Mouse (Mus musculus) intestine, postnatal 0 days (tissue): ENCODE results near the gene Pkd1. TPM values are rescaled to one million over a fixed set of nuclear protein-coding genes. Genes with fewer than 3 reads are reported as not detected.

ENCODE experiments used
- ATAC-seq: fragments of 200-750 bp; cut with Nextera tagmentation; 2 replicates; pipeline ENCODE4 v1.8.0; 2017; ENCODE audit warnings: mild to moderate bottlenecking, moderate TSS enrichment, moderate library complexity
- H3K27ac ChIP-seq: fragments of 300-500 bp; sonication (generic); 2 replicates; pipeline ENCODE4 v1.5.1; 2014; ENCODE audit warnings: mild to moderate bottlenecking, low read depth, low read length, moderate library complexity
- H3K27me3 ChIP-seq: fragments of 300-500 bp; sonication (generic); replicated peaks from 2 replicates; pipeline ENCODE4 v1.6.1; 2014; ENCODE audit warnings: low read length, mixed read lengths; ENCODE audit not compliant: control insufficient read depth, insufficient read depth
- H3K36me3 ChIP-seq: fragments of 300-500 bp; sonication (generic); 2 replicates; pipeline ENCODE4 v1.6.1; 2014; ENCODE audit warnings: mild to moderate bottlenecking, moderate library complexity; ENCODE audit not compliant: control insufficient read depth, insufficient read depth
- H3K4me1 ChIP-seq: fragments of 300-500 bp; sonication (generic); replicated peaks from 2 replicates; pipeline ENCODE4 v1.6.1; 2014; ENCODE audit warnings: antibody characterized with exemption, low read length, mixed read lengths; ENCODE audit not compliant: control insufficient read depth, insufficient read depth
- H3K4me2 ChIP-seq: fragments of 300-500 bp; sonication (generic); replicated peaks from 2 replicates; pipeline ENCODE4 v1.6.1; 2014; ENCODE audit warnings: low read depth, mild to moderate bottlenecking, moderate library complexity
- H3K4me3 ChIP-seq: fragments of 300-500 bp; sonication (generic); 2 replicates; pipeline ENCODE4 v1.5.1; 2014; ENCODE audit warnings: low read depth, low read length
- H3K9ac ChIP-seq: fragments of 300-500 bp; sonication (generic); 2 replicates; pipeline ENCODE4 v1.6.1; 2014; ENCODE audit warnings: mild to moderate bottlenecking, low read depth, low read length
- H3K9me3 ChIP-seq: fragments of 300-500 bp; sonication (generic); 2 replicates; pipeline ENCODE4 v1.6.1; 2016; ENCODE audit warnings: mixed run types; ENCODE audit not compliant: control insufficient read depth
- CTCF ChIP-seq: sonication (generic); IDR thresholded peaks from 2 replicates; pipeline ENCODE4 v1.5.1; 2016; ENCODE audit warnings: low read depth, mild to moderate bottlenecking, control low read depth, antibody characterized with exemption, moderate library complexity
- WGBS: fragments of 180-500 bp; shearing (Covaris S2); extraction: QIAGEN DNeasy Blood & Tissue Kit; methylation state at CpG from one replicate; pipeline ENCODE4 v1.1.7; 2014; 5-methylcytosine and 5-hydroxymethylcytosine counted together
- polyA plus RNA-seq: library from polyadenylated mRNA; unstranded; fragments of >200 nt; fragmentation: Nextera tagmentation; extraction: Ambion mirVana; gene quantifications from 2 replicates; pipeline ENCODE4 v1.2.1, GENCODE M21; 2015

The Pkd1 gene
- polyA plus RNA-seq, 1 experiment from 2014 or later: 5.4 TPM

DNA sequence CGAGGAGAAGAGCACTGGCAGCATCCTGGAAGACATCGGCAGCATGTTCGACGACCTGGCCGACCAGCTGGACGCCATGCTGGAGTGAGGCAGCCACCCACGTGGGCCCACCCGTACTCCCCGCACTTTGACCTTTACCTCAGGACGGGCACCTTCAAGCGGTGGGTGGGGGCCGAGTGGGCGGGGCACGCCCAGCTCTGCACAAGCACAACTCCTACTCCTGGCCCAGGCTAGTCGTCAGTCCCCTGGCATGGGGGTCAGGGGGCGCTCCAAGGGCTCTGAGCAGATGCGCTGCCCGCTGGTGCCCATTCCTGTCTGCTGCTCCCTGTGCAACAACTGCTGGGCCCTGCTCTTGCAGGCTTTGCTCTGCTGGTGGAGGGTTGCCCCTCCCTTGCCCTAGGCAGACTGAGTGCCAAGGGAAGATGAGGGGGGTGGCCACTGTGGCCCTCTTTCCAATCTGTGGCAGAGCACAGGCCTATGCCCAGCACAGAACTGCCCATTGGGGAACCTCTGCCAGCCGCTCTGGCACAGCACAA lies 42.4 kb upstream of the Pkd1 start:
- Histone ChIP-seq H3K4me2 (peak overlapping the region; percentile 54), H3K9ac (no peak overlapping the region)
- WGBS: 30% methylated on average over 16 of the region's 19 CpGs

DNA sequence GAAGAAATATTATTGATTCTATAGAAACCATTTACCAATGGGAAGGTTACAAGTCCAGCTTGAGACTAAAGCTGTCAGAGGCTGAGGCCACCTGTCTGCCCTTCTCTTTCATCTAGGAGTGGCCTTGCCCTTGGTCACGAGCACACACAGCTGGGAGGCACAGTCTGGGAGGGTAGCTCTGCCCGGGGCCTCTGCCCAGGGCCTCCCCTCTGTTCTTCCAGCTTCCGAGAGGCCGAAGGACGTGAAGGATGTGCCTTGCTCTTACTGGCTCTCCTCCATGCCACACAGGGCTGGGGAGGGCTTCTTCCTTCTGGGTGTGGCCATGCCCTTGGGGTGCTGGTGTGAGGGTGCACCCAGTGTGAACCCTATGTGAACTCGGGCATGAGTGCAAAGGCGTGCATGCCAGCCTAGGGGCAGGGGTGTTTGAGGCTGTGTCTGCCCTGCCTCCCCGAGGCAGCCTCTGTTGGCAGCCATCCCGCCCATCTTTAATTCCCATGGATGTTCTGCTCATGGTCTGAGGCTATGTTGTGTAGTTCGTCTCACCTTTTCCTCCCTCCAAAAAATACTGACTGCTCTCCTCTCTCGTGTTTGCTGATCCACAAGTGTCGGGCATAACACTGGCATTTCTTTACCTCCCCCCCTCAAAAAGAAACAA lies 41.7 kb upstream of the Pkd1 start:
- H3K4me3 ChIP-seq: no peak overlapping the region
- 0 out of 2 replicates have a peak, but pooled peaks cover 6% of the 10 kb centered on the region for H3K4me1 ChIP-seq
- H3K4me2 ChIP-seq: no peak overlapping the region
- no peak for TF ChIP-seq CTCF
- H3K27me3 ChIP-seq: no peaks in the 10 kb centered on the region
- peak; percentile 74 for ATAC-seq
- peaks cover 51% of the 10 kb centered on the region for H3K36me3 ChIP-seq
- H3K9me3 ChIP-seq: no peaks in the 10 kb centered on the region
- H3K27ac ChIP-seq: no peak overlapping the region
- 54% methylated on average over 12 of the region's 12 CpGs for WGBS
- no peak overlapping the region for H3K9ac ChIP-seq

More for the DNA sequence above, 42.4 kb upstream of the Pkd1 start:
- H3K27ac ChIP-seq: no peak overlapping the region
- no peaks in the 10 kb centered on the region for H3K9me3 ChIP-seq
- no peak for TF ChIP-seq CTCF
- H3K36me3 ChIP-seq: peaks cover 46% of the 10 kb centered on the region
- H3K4me1 ChIP-seq: 0 out of 2 replicates have a peak, but pooled peaks cover 6% of the 10 kb centered on the region
- ATAC-seq: peak; percentile 31
- no peaks in the 10 kb centered on the region for H3K27me3 ChIP-seq
- no peak overlapping the region for H3K4me3 ChIP-seq

DNA sequence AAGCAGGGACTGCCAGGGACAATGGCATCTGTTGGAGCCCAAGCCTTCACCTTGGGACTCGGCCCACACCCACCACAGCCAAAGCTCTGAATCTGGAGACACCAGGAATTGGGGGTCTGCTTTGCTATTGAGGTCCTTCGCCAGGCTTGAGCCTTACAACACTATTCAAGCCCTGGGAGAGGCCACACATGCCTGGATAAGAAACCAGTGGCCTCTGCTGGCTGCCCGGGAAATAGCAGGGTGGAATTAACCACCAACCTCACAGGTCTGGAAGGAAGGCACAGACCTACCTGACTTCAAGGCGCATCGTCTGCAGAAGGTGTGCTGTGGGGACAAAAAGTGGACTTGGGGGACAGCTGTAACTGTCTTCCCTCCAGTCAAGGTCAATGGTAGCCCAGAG lies 36.0 kb upstream of the Pkd1 start:
- H3K9me3 ChIP-seq: no peaks in the 10 kb centered on the region

DNA sequence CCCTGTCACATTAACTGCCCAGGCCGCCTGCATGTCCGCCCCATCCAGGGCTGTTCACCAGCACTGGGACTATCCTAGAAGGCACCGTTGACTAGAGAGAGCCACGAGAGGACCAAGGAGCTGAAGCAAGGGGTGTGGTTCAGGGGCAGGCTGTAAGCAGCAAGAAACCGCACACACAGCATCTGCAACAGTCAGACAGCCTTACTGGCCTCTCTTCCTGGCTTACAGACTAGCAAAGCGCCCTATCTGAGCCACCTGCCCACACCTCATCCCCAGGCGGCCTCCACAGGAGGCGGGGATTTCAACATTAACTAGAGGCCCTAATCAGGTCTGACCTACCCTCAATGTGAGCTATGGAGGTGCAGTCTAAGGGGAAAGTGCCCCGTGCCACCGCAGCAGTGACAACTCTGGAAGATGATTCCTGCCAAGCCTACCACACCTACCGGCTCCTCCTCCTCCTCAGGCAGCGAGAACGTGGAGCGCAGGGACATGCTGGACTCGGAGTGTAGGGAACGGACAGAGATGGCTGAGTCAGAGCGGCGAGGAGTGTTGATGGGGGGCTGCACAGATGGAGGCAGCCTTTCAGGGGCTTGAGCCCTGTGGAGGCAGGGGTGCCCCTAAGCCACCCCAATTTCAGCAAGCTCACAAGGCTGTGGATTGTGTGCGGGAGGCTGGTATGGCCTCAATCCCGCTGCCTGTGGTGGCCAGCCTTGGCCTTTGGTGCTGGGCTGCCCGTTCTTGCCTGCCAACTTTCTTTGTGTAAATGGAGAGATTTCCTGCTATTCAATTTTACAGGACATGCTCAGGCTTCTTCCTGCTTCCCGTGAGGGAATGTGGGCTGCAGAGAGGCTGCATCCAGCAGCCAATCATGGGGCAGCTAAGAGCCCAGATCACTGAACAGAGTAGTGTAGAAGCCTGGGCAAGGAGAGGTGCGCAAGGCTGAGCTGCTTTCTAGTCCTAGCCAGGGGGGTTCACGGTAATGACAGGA lies 35.1 kb upstream of the Pkd1 start:
- WGBS: 73% methylated on average over 24 of the region's 24 CpGs
- peak; percentile 14; the same call in 1 of the 2 replicates for ATAC-seq
- H3K9ac ChIP-seq: no peak overlapping the region
- H3K9me3 ChIP-seq: no peaks in the 10 kb centered on the region
- no peaks in the 10 kb centered on the region for H3K4me1 ChIP-seq
- peak overlapping the region; percentile 21 for H3K27ac ChIP-seq
- H3K27me3 ChIP-seq: no peaks in the 10 kb centered on the region
- TF ChIP-seq CTCF: no peak
- H3K36me3 ChIP-seq: peaks cover 83% of the 10 kb centered on the region
- H3K4me3 ChIP-seq: no peak overlapping the region
- peak overlapping the region; percentile 27 for H3K4me2 ChIP-seq

More for the DNA sequence above, 36.0 kb upstream of the Pkd1 start:
- peak; percentile 24; the same call in 1 of the 2 replicates for ATAC-seq
- Histone ChIP-seq H3K4me1 (no peaks in the 10 kb centered on the region), H3K27ac (no peak overlapping the region), H3K4me2 (peak overlapping the region; percentile 27; the same call in 1 of the 2 replicates), H3K9ac (no peak overlapping the region), H3K36me3 (peaks cover 87% of the 10 kb centered on the region), H3K27me3 (no peaks in the 10 kb centered on the region), H3K4me3 (no peak overlapping the region)
- WGBS: 48% methylated on average over 5 of the region's 5 CpGs
- TF ChIP-seq CTCF: peak; percentile 86

DNA sequence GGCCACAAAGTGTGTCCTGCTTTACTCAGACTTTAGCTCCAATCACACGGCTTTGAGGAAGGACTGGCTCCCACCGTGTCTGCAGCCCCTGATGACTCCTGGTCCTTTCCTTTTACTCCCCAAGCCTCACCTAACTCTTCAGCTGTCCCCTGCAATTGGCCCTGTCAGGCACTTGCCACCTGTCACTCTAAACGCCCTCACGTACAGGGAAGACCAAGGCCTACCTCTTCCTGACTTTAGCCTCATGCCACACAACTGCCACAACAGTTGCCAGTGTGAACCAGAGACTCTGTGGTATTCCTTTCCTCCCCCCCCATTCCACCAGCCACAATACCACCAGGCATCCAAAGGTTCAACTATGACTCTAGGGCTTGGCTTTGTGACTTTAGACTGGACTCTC lies 29.2 kb upstream of the Pkd1 start:
- Histone ChIP-seq H3K27me3 (no peaks in the 10 kb centered on the region), H3K27ac (no peak overlapping the region), H3K9me3 (no peaks in the 10 kb centered on the region), H3K9ac (no peak overlapping the region), H3K36me3 (peaks cover 41% of the 10 kb centered on the region), H3K4me2 (no peak overlapping the region), H3K4me3 (no peak overlapping the region), H3K4me1 (peaks cover 3% of the 10 kb centered on the region; the same call in 1 of the 2 replicates)
- no peak for TF ChIP-seq CTCF
- no peak for ATAC-seq
- WGBS: 86% methylated on average over 4 of the region's 4 CpGs

- H3K4me1 ChIP-seq: peaks cover 7% of the 10 kb centered on the region; the same call in 1 of the 2 replicates
- no peaks in the 10 kb centered on the region for H3K27me3 ChIP-seq
- no peak overlapping the region for H3K9ac ChIP-seq
- peaks cover 11% of the 10 kb centered on the region; the same call in 1 of the 2 replicates for H3K36me3 ChIP-seq
- H3K4me3 ChIP-seq: no peak overlapping the region
- ATAC-seq: no peak
- H3K9me3 ChIP-seq: no peaks in the 10 kb centered on the region
- WGBS: 64% methylated on average over 2 of the region's 2 CpGs
- no peak overlapping the region; the same call in 1 of the 2 replicates for H3K4me2 ChIP-seq
- no peak for TF ChIP-seq CTCF
- H3K27ac ChIP-seq: 0 out of 2 replicates have a peak overlapping the region, but pooled peaks have one; percentile 7
Measured at GRCm38 (mm10) chr17:24524734-24525133, 24.9 kb upstream of the Pkd1 start.
